Mouse (Mus musculus) kidney, postnatal 0 days (tissue): ENCODE results near the gene Gm42417. TPM values are rescaled to one million over a fixed set of nuclear protein-coding genes. Genes with fewer than 3 reads are reported as not detected.
A peak's percentile ranks its signal among the peaks of the same experiment; 100 is the strongest.
"Not testable (repeated sequence)": the region's sequence is repeated elsewhere in the genome, so short reads cannot be mapped to it uniquely, and the experiment has no call there.

Experiments
- ATAC-seq: fragments of 200-750 bp; cut with Nextera tagmentation; replicated peaks from 2 replicates; pipeline ENCODE4 v1.8.0; 2017; ENCODE audit warnings: low read depth, moderate number of reproducible peaks, moderate TSS enrichment, moderate library complexity; ENCODE audit not compliant: low FRiP score
- DNase-seq: peaks from one replicate; pipeline ENCODE4 v3.0.0-alpha.2; 2016; ENCODE audit warnings: low spot score
- H3K27ac ChIP-seq: fragments of 300-500 bp; sonication (generic); 2 replicates; pipeline ENCODE4 v1.5.1; 2014; ENCODE audit warnings: mild to moderate bottlenecking
- H3K27me3 ChIP-seq: fragments of 300-500 bp; sonication (generic); 2 replicates; pipeline ENCODE4 v1.6.1; 2014; ENCODE audit warnings: low read length, mixed read lengths; ENCODE audit not compliant: insufficient read depth
- H3K36me3 ChIP-seq: fragments of 300-500 bp; sonication (generic); 2 replicates; pipeline ENCODE4 v1.6.1; 2014; ENCODE audit warnings: low read length, mixed read lengths; ENCODE audit not compliant: insufficient read depth
- H3K4me1 ChIP-seq: fragments of 300-500 bp; sonication (generic); replicated peaks from 2 replicates; pipeline ENCODE4 v1.6.1; 2014; ENCODE audit warnings: antibody characterized with exemption, low read length, mixed read lengths; ENCODE audit not compliant: insufficient read depth
- H3K4me2 ChIP-seq: fragments of 300-500 bp; sonication (generic); 2 replicates; pipeline ENCODE4 v1.6.1; 2014; ENCODE audit warnings: mild to moderate bottlenecking, low read length, moderate library complexity, mixed read lengths
- H3K4me3 ChIP-seq: fragments of 300-500 bp; sonication (generic); replicated peaks from 2 replicates; pipeline ENCODE4 v1.5.1; 2014; ENCODE audit warnings: low read depth, low read length
- H3K9ac ChIP-seq: fragments of 300-500 bp; sonication (generic); 2 replicates; pipeline ENCODE4 v1.6.1; 2014; ENCODE audit warnings: low read depth, low read length
- H3K9me3 ChIP-seq: fragments of 300-500 bp; sonication (generic); replicated peaks from 2 replicates; pipeline ENCODE4 v1.6.1; 2016; ENCODE audit warnings: low read length, inconsistent platforms, mixed read lengths
- CTCF ChIP-seq: IDR thresholded peaks from 2 replicates; pipeline ENCODE4 v1.5.1; 2016; ENCODE audit warnings: antibody characterized with exemption, low read depth, mild to moderate bottlenecking, moderate library complexity
- WGBS: fragments of 180-500 bp; shearing (Covaris S2); extraction: QIAGEN DNeasy Blood & Tissue Kit; methylation state at CpG from one replicate; pipeline ENCODE4 v1.1.7; 2014; 5-methylcytosine and 5-hydroxymethylcytosine counted together
- polyA plus RNA-seq: library from polyadenylated mRNA; unstranded; fragments of >200 nt; fragmentation: Nextera tagmentation; extraction: Ambion mirVana; gene quantifications from 2 replicates; pipeline ENCODE4 v1.2.1, GENCODE M21; 2015

Gm42417 gene
- polyA plus RNA-seq, 1 experiment from 2014 or later = not detected

- DNase-seq (no peak), ATAC-seq (no peak)
- peak overlapping the region; percentile 56 for H3K4me3 ChIP-seq
- 0 out of 2 replicates have a peak overlapping the region, but pooled peaks have one; percentile 32 for H3K27ac ChIP-seq
- H3K36me3 ChIP-seq = peaks cover 29% of the 10 kb centered on the region
- H3K9ac ChIP-seq = peak overlapping the region; percentile 57; the same call in 1 of the 2 replicates
- 73% methylated on average over 19 of the region's 19 CpGs for WGBS
- peak; percentile 20; the same call in 1 of the 2 replicates for TF ChIP-seq CTCF
- no peaks in the 10 kb centered on the region for H3K9me3 ChIP-seq
- H3K4me2 ChIP-seq = peak overlapping the region; percentile 58
- H3K27me3 ChIP-seq = no peaks in the 10 kb centered on the region
- peaks cover 11% of the 10 kb centered on the region for H3K4me1 ChIP-seq
Observed at GRCm38 (mm10) chr1:36545845-36546600, 6.8 kb upstream of the Gm42417 start.

- DNase-seq = no peak
- ATAC-seq = no peak
- no peaks in the 10 kb centered on the region for H3K27me3 ChIP-seq
- no peak overlapping the region for H3K4me2 ChIP-seq
- no peaks in the 10 kb centered on the region for H3K9me3 ChIP-seq
- H3K4me1 ChIP-seq = peaks cover 11% of the 10 kb centered on the region
- 64% methylated on average over 2 of the region's 2 CpGs for WGBS
- no peak for TF ChIP-seq CTCF
- no peak overlapping the region for H3K9ac ChIP-seq
- H3K27ac ChIP-seq = no peak overlapping the region
- peaks cover 27% of the 10 kb centered on the region for H3K36me3 ChIP-seq
- H3K4me3 ChIP-seq = no peak overlapping the region
Observed at GRCm38 (mm10) chr1:36545382-36545781, 6.2 kb upstream of the Gm42417 start.

GRCm38 (mm10) chr1:36542925-36543324 lies 3.7 kb upstream of the Gm42417 start:
- Histone ChIP-seq H3K4me2 (no peak overlapping the region), H3K27ac (no peak overlapping the region), H3K4me1 (peaks cover 5% of the 10 kb centered on the region; the same call in 1 of the 2 replicates), H3K36me3 (peaks cover 25% of the 10 kb centered on the region), H3K27me3 (no peaks in the 10 kb centered on the region), H3K9ac (no peak overlapping the region), H3K9me3 (no peaks in the 10 kb centered on the region), H3K4me3 (no peak overlapping the region)
- ATAC-seq = no peak
- DNase-seq = no peak
- no peak for TF ChIP-seq CTCF
- WGBS = 90% methylated on average over 9 of the region's 9 CpGs

- Histone ChIP-seq H3K9ac (no peak overlapping the region), H3K4me2 (no peak overlapping the region), H3K9me3 (no peaks in the 10 kb centered on the region), H3K4me1 (peaks cover 5% of the 10 kb centered on the region; the same call in 1 of the 2 replicates), H3K27me3 (no peaks in the 10 kb centered on the region), H3K36me3 (peaks cover 25% of the 10 kb centered on the region), H3K4me3 (no peak overlapping the region), H3K27ac (no peak overlapping the region)
- 93% methylated on average over 16 of the region's 16 CpGs for WGBS
- TF ChIP-seq CTCF = no peak
- no peak for ATAC-seq
- DNase-seq = no peak
Observed at GRCm38 (mm10) chr1:36541844-36542243, 2.6 kb upstream of the Gm42417 start.

- no peak for DNase-seq
- Histone ChIP-seq H3K4me2 (no peak overlapping the region), H3K36me3 (peaks cover 25% of the 10 kb centered on the region), H3K9ac (no peak overlapping the region), H3K27me3 (no peaks in the 10 kb centered on the region), H3K4me3 (no peak overlapping the region), H3K4me1 (no peaks in the 10 kb centered on the region), H3K27ac (no peak overlapping the region), H3K9me3 (no peaks in the 10 kb centered on the region)
- ATAC-seq = no peak
- 94% methylated on average over 12 of the region's 12 CpGs for WGBS
- TF ChIP-seq CTCF = no peak
Observed at GRCm38 (mm10) chr1:36540807-36541206, 1.6 kb upstream of the Gm42417 start.

- Histone ChIP-seq H3K4me2 (no peak overlapping the region), H3K4me3 (no peak overlapping the region), H3K4me1 (no peaks in the 10 kb centered on the region), H3K36me3 (peaks cover 25% of the 10 kb centered on the region), H3K9ac (no peak overlapping the region), H3K27me3 (no peaks in the 10 kb centered on the region), H3K27ac (no peak overlapping the region), H3K9me3 (no peaks in the 10 kb centered on the region)
- DNase-seq (no peak), ATAC-seq (no peak)
- WGBS = 97% methylated on average over 11 of the region's 11 CpGs
- no peak for TF ChIP-seq CTCF
Observed at GRCm38 (mm10) chr1:36540132-36540531, 903 bp upstream of the Gm42417 start.

GRCm38 (mm10) chr1:36538727-36539126 lies 502 bp downstream of the Gm42417 start:
- WGBS = 75% methylated on average over 4 of the region's 4 CpGs
- peaks cover 25% of the 10 kb centered on the region for H3K36me3 ChIP-seq

GRCm38 (mm10) chr1:36536783-36537182 lies 2.4 kb downstream of the Gm42417 start, which contains the start of gene Ankrd23:
TSS of gene Ankrd23 (minus strand) at chr1:36536883.
- H3K9me3 ChIP-seq, H3K4me2 ChIP-seq, ATAC-seq, H3K4me3 ChIP-seq, H3K4me1 ChIP-seq, DNase-seq, H3K27ac ChIP-seq, H3K9ac ChIP-seq, H3K27me3 ChIP-seq: not testable (repeated sequence)
- peaks cover 21% of the 10 kb centered on the region for H3K36me3 ChIP-seq
- WGBS = 93% methylated on average over 9 of the region's 9 CpGs

More at GRCm38 (mm10) chr1:36538727-36539126, 502 bp downstream of the Gm42417 start:
- DNase-seq (no peak), ATAC-seq (no peak)
- no peak overlapping the region for H3K9ac ChIP-seq
- H3K27me3 ChIP-seq = no peaks in the 10 kb centered on the region
- no peak overlapping the region for H3K4me2 ChIP-seq
- no peak for TF ChIP-seq CTCF
- no peaks in the 10 kb centered on the region for H3K4me1 ChIP-seq
- no peaks in the 10 kb centered on the region for H3K9me3 ChIP-seq
- H3K27ac ChIP-seq = peak overlapping the region; percentile 57
- no peak overlapping the region for H3K4me3 ChIP-seq
